Mouse (Mus musculus): ENCODE measurements around the gene Crb3. TPM values are rescaled to one million over a fixed set of nuclear protein-coding genes. Genes with fewer than 3 reads are reported as not detected.
A peak's percentile ranks its signal among the peaks of the same experiment; 100 is the strongest.

The Crb3 gene
- polyA plus RNA-seq, 2 experiments from 2014 or later: 2.1 to 2.9 TPM

- ATAC-seq: no peak
Measured at GRCm38 (mm10) chr17:57062548-57062947, 3.6 kb downstream of the Crb3 start.

- ATAC-seq: no peak
Measured at GRCm38 (mm10) chr17:57063031-57063430, 4.1 kb downstream of the Crb3 start.

GRCm38 (mm10) chr17:57066908-57067307, 8.0 kb downstream of the Crb3 start:
- ATAC-seq: no peak

GRCm38 (mm10) chr17:57070272-57070671, 11.4 kb downstream of the Crb3 start:
- ATAC-seq: no peak

- no peak for ATAC-seq
Measured at GRCm38 (mm10) chr17:57070699-57071098, 11.8 kb downstream of the Crb3 start.

GRCm38 (mm10) chr17:57076916-57077315, 18.0 kb downstream of the Crb3 start:
- no peak for ATAC-seq

- peak; percentile 97 for ATAC-seq
Measured at GRCm38 (mm10) chr17:57078336-57078735, 19.4 kb downstream of the Crb3 start, which contains the start of gene Dennd1c. TSS of gene Dennd1c (minus strand) at chr17:57078514.

GRCm38 (mm10) chr17:57079919-57080318, 21.0 kb downstream of the Crb3 start:
- no peak for ATAC-seq

- no peak for ATAC-seq
Measured at GRCm38 (mm10) chr17:57081234-57081842, 22.4 kb downstream of the Crb3 start.

- ATAC-seq: no peak
Measured at GRCm38 (mm10) chr17:57082481-57082880, 23.6 kb downstream of the Crb3 start.

GRCm38 (mm10) chr17:57085970-57086757, 27.3 kb downstream of the Crb3 start:
- no peak for ATAC-seq

GRCm38 (mm10) chr17:57087049-57087832, 28.3 kb downstream of the Crb3 start, which contains the start of gene Tubb4a:
TSS of gene Tubb4a (minus strand) at chr17:57087782.
- no peak for ATAC-seq

GRCm38 (mm10) chr17:57094222-57094621, 35.3 kb downstream of the Crb3 start:
- no peak for ATAC-seq

GRCm38 (mm10) chr17:57095855-57096622, 37.1 kb downstream of the Crb3 start:
- peak; percentile 54 for ATAC-seq

GRCm38 (mm10) chr17:57096623-57096920, 37.7 kb downstream of the Crb3 start:
- ATAC-seq: peak; percentile 84

- no peak for ATAC-seq
Measured at GRCm38 (mm10) chr17:57098321-57098720, 39.4 kb downstream of the Crb3 start.

- ATAC-seq: no peak
Measured at GRCm38 (mm10) chr17:57099629-57100325, 40.9 kb downstream of the Crb3 start.

- no peak for ATAC-seq
Measured at GRCm38 (mm10) chr17:57102276-57102675, 43.4 kb downstream of the Crb3 start.

- ATAC-seq: no peak
Measured at GRCm38 (mm10) chr17:57104496-57104895, 45.6 kb downstream of the Crb3 start.

- ATAC-seq: peak; percentile 62
Measured at GRCm38 (mm10) chr17:57105181-57106034, 46.5 kb downstream of the Crb3 start, which contains the start of gene Tnfsf9. TSS of gene Tnfsf9 (plus strand) at chr17:57105325.

GRCm38 (mm10) chr17:57106035-57106368, 47.1 kb downstream of the Crb3 start:
- ATAC-seq: no peak
